Comparison of ENCODE assay signal across 8 mouse cellular contexts in the genomic region with DNA sequence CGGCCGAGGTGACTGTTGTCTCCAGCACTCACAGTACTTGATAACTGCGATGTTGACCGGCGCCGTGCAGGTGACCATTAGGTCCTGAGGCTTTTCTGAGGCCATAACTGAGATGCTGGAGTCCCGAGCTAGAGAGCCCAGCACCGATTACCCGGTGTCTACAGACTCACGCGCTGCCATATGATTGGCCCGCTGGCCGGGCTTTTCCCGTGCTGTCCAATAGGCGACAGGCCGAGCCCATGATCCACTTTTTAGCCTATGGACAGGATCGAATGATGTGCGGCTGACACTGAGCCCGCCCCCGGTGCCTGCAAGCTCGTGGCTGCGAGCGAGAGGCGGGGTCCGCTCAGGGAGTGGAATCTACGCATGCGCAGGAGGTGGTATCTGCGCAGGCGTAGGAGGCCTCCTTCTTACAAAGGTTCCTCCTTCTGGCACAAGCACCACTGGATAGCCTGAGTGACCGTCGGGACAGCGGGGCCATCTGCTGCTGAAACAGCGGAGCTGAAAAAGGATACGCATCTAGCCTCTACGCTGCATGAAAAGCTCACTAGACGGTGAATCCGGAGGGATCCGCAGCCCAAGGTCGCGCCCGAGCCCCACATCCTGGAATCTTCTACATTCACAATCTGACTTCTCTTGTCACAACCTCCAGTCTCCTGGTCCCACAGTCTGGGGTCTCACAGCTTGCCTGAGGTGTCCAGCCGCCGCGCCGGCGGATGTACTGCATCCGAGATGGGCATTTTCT. TPM values are rescaled to one million over a fixed set of nuclear protein-coding genes. Genes with fewer than 3 reads are reported as not detected.
DNase-seq lines count a peak whose midpoint lies in the region; ATAC-seq lines count a peak whose summit lies in the region.

A gene (minus strand): TSS at position 161 of the 745 bp plus-strand sequence.

- no peaks in the 10 kb centered on the region for H3K9me3 ChIP-seq in hindbrain, embryonic 14.5 days (ENCODE audit: control insufficient read depth, low read length)

- H3K36me3 ChIP-seq in hindbrain, embryonic 14.5 days (replicated peaks; ENCODE audit: control insufficient read depth, insufficient read depth), result peaks cover 10% of the 10 kb centered on the region

- under 1% methylated on average over 47 of the region's 47 CpGs for WGBS in hindbrain, embryonic 14.5 days

- H3K9ac ChIP-seq in hindbrain, embryonic 14.5 days, result peak within 1 kb of the TSS; percentile 82

- peaks cover 23% of the 10 kb centered on the region for H3K4me1 ChIP-seq in hindbrain, embryonic 14.5 days (replicated peaks; ENCODE audit: control insufficient read depth, insufficient read depth, low read length)

- no peaks in the 10 kb centered on the region for H3K27me3 ChIP-seq in hindbrain, embryonic 14.5 days (ENCODE audit: control insufficient read depth, insufficient read depth, low read length)

- H3K27ac ChIP-seq in hindbrain, embryonic 14.5 days, result peak within 1 kb of the TSS; percentile 95

- H3K4me2 ChIP-seq in hindbrain, embryonic 14.5 days (replicated peaks), result peak within 1 kb of the TSS; percentile 85

- DNase-seq in R1 (ENCODE audit: low read depth, low spot score), result peak; percentile 99
- DNase-seq in cerebellum, postnatal 25 days, result peak; percentile 99
- peak; percentile 96 to 98 for DNase-seq in frontal cortex, postnatal 25 days (ENCODE audit: low spot score in 2 of 2)
- peak; percentile 98 for DNase-seq in hindbrain, embryonic 14.5 days (ENCODE audit: low spot score)
- DNase-seq in layer of hippocampus, postnatal 36 days, result peak; percentile 98 to 99
- peak; percentile 100 for DNase-seq in lung, postnatal 36 days
- DNase-seq in retina, postnatal 1 day, result peak; percentile 100
- peak; percentile 91 to 99 for DNase-seq in urinary bladder, adult 18-20 months (ENCODE audit: low spot score in 2 of 2)

- ATAC-seq in hindbrain, embryonic 14.5 days (ENCODE audit: low FRiP score), result peak; percentile 98

- peak within 1 kb of the TSS; percentile 74 for H3K4me3 ChIP-seq in hindbrain, embryonic 14.5 days (replicated peaks; ENCODE audit: low read length)

RNA-seq across cellular contexts. Expression of the gene that starts here (rescaled TPM):
- polyA plus RNA-seq in hindbrain, embryonic 14.5 days (2014; fragmentation: Nextera tagmentation; extraction: Ambion mirVana), result 61.3 and 75.6 TPM in 2 replicates
- total RNA-seq in layer of hippocampus, postnatal 36 days (2021), result 10 to 100 TPM; 19.1 to 20.6 TPM

Comparison
In these comparisons a context has a peak if more than half of its experiments do, and no peak if none do; other contexts are left out.
1. Peak in every context shown above with its lines: DNase-seq, ATAC-seq, H3K4me3 ChIP-seq and H3K27ac ChIP-seq.